Mouse (Mus musculus) E14TG2a.4 (cell line): Measurements from ENCODE around the gene Arhgap8.
"Not testable (repeated sequence)": the region's sequence is repeated elsewhere in the genome, so short reads cannot be mapped to it uniquely, and the experiment has no call there.

Source experiments
- H3K27me3 ChIP-seq: 2 replicates; pipeline ENCODE4 v1.6.1; 2014; ENCODE audit warnings: low read length, control low read depth; ENCODE audit not compliant: insufficient read depth
- H3K36me3 ChIP-seq: 2 replicates; pipeline ENCODE4 v1.6.1; 2014; ENCODE audit warnings: low read length, control low read depth; ENCODE audit not compliant: insufficient read depth
- H3K4me1 ChIP-seq: replicated peaks from 2 replicates; pipeline ENCODE4 v1.6.1; 2014; ENCODE audit warnings: low read depth, low read length, control low read depth
- H3K4me3 ChIP-seq: replicated peaks from 2 replicates; pipeline ENCODE4 v1.5.1; 2014; ENCODE audit warnings: mild to moderate bottlenecking, low read length
- H3K9me3 ChIP-seq: 2 replicates; pipeline ENCODE4 v1.6.1; 2014; ENCODE audit warnings: low read length, control low read depth
- CTCF ChIP-seq: conservative IDR thresholded peaks from 2 replicates; pipeline ENCODE4 v1.5.1; 2014; ENCODE audit warnings: low read length
- NANOG ChIP-seq: IDR thresholded peaks from 2 replicates; pipeline ENCODE4 v1.6.1; 2014; ENCODE audit warnings: borderline replicate concordance, low read length, mixed read lengths
- POU5F1 ChIP-seq: IDR thresholded peaks from 2 replicates; pipeline ENCODE4 v1.6.1; 2014; ENCODE audit warnings: low read length, borderline replicate concordance

The Arhgap8 gene

GRCm38 (mm10) chr15:84762712-84763422 lies 43.0 kb downstream of the Arhgap8 start:
- Histone ChIP-seq H3K4me1 (peaks cover 35% of the 10 kb centered on the region), H3K9me3 (no peaks in the 10 kb centered on the region), H3K4me3 (no peak overlapping the region), H3K36me3 (peaks cover 28% of the 10 kb centered on the region), H3K27me3 (peaks cover 5% of the 10 kb centered on the region; the same call in 1 of the 2 replicates)
- TF ChIP-seq POU5F1 (no peak), CTCF (no peak), NANOG (no peak)

- Histone ChIP-seq H3K9me3 (no peaks in the 10 kb centered on the region), H3K4me1 (peaks cover 30% of the 10 kb centered on the region), H3K27me3 (no peaks in the 10 kb centered on the region), H3K36me3 (peaks cover 25% of the 10 kb centered on the region), H3K4me3 (no peak overlapping the region)
- TF ChIP-seq CTCF (peak; percentile 8), NANOG (no peak), POU5F1 (no peak)
Observed at GRCm38 (mm10) chr15:84763423-84763812, 43.6 kb downstream of the Arhgap8 start.

GRCm38 (mm10) chr15:84766621-84767020 lies 46.8 kb downstream of the Arhgap8 start:
- H3K9me3 ChIP-seq = no peaks in the 10 kb centered on the region
- peaks cover 19% of the 10 kb centered on the region for H3K36me3 ChIP-seq
- peaks cover 30% of the 10 kb centered on the region for H3K4me1 ChIP-seq
- H3K27me3 ChIP-seq = no peaks in the 10 kb centered on the region
- H3K4me3 ChIP-seq = peak overlapping the region; percentile 67
- TF ChIP-seq POU5F1 (no peak), NANOG (no peak), CTCF (no peak)

GRCm38 (mm10) chr15:84768531-84768930 lies 48.7 kb downstream of the Arhgap8 start:
- Histone ChIP-seq H3K36me3 (peaks cover 19% of the 10 kb centered on the region), H3K4me1 (peaks cover 35% of the 10 kb centered on the region)
- not testable (repeated sequence) for H3K9me3 ChIP-seq, H3K27me3 ChIP-seq, H3K4me3 ChIP-seq

- H3K36me3 ChIP-seq = peaks cover 19% of the 10 kb centered on the region
- H3K4me1 ChIP-seq = peaks cover 35% of the 10 kb centered on the region
- no peak overlapping the region for H3K4me3 ChIP-seq
- no peaks in the 10 kb centered on the region for H3K9me3 ChIP-seq
- H3K27me3 ChIP-seq = no peaks in the 10 kb centered on the region
- TF ChIP-seq NANOG (no peak), POU5F1 (no peak)
Observed at GRCm38 (mm10) chr15:84769641-84770341, 49.9 kb downstream of the Arhgap8 start.

- H3K4me1 ChIP-seq = peaks cover 19% of the 10 kb centered on the region
Observed at GRCm38 (mm10) chr15:84772191-84773111, 52.6 kb downstream of the Arhgap8 start.

DNA sequence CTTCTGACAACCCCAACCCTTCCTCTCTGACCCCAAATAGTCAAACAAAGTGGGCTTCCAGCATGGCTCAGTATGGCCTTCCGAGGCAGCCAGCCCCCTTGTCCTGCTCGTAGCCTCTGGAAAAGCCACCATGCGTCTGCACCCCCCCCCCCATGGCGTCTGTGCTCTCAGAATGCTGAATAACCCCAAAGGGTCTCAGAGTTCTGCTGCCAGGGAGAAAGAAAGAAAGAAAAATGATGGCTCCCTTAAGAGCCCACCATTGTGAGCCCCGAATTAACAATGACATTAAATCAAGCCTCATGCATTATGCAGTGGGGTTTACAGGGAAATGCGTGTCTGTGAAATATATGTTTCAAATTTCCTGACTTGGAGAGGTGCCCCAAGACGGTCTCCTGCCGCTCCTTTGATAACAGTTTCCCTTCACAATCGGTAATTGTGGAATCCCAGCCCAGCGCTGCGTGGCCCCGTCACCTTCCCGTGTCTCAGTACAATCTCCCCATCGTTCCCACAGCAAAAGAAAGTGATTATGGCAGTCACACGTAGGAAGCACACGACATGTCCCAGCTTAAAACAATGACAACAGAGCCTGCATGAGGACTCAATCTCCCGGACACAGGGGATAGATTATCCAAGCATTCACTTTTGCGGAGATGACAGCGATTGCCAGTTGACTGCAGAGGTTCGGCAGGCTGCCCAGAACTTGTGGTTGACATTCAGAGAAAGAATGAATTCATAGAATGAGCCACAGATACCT lies 55.7 kb downstream of the Arhgap8 start:
- Histone ChIP-seq H3K9me3 (no peaks in the 10 kb centered on the region), H3K4me1 (peaks cover 14% of the 10 kb centered on the region), H3K4me3 (no peak overlapping the region), H3K27me3 (peaks cover 9% of the 10 kb centered on the region; the same call in 1 of the 2 replicates), H3K36me3 (no peaks in the 10 kb centered on the region; the same call in 1 of the 2 replicates)
- TF ChIP-seq CTCF = no peak
- TF ChIP-seq NANOG = no peak
- TF ChIP-seq POU5F1 = no peak

More at GRCm38 (mm10) chr15:84772191-84773111, 52.6 kb downstream of the Arhgap8 start:
- Histone ChIP-seq H3K9me3 (no peaks in the 10 kb centered on the region), H3K4me3 (peak overlapping the region; percentile 21; the same call in 1 of the 2 replicates), H3K27me3 (0 out of 2 replicates have a peak, but pooled peaks cover 3% of the 10 kb centered on the region), H3K36me3 (peaks cover 16% of the 10 kb centered on the region)
- TF ChIP-seq NANOG = no peak
- TF ChIP-seq POU5F1 = no peak
- TF ChIP-seq CTCF = peak; percentile 48

- no peak overlapping the region for H3K4me3 ChIP-seq
- H3K4me1 ChIP-seq = no peaks in the 10 kb centered on the region
- no peaks in the 10 kb centered on the region for H3K9me3 ChIP-seq
- H3K27me3 ChIP-seq = peaks cover 13% of the 10 kb centered on the region; the same call in 1 of the 2 replicates
- TF ChIP-seq NANOG (no peak), CTCF (no peak), POU5F1 (no peak)
- no peaks in the 10 kb centered on the region for H3K36me3 ChIP-seq
Observed at GRCm38 (mm10) chr15:84778587-84778986, 58.7 kb downstream of the Arhgap8 start.
